Mouse (Mus musculus) thymus, adult 2 months (tissue): ENCODE data around the gene Zcchc2. TPM values are rescaled to one million over a fixed set of nuclear protein-coding genes. Genes with fewer than 3 reads are reported as not detected.

Experiments used
- DNase-seq: peaks from one replicate; pipeline ENCODE4 v3.0.0; 2021
- H3K27ac ChIP-seq: fragments of 200-500 bp; 2 replicates; pipeline ENCODE4 v1.5.1; 2012; ENCODE audit warnings: low read length, control low read depth; ENCODE audit not compliant: control insufficient read depth, insufficient read depth
- H3K27me3 ChIP-seq: fragments of 200-500 bp; 2 replicates; pipeline ENCODE4 v1.6.1; 2012; ENCODE audit warnings: mild to moderate bottlenecking, low read length, moderate library complexity, mixed read lengths; ENCODE audit not compliant: control insufficient read depth, insufficient read depth
- H3K36me3 ChIP-seq: fragments of 200-500 bp; 2 replicates; pipeline ENCODE4 v1.6.1; 2012; ENCODE audit warnings: mild to moderate bottlenecking, low read length, moderate library complexity; ENCODE audit not compliant: control insufficient read depth, insufficient read depth
- H3K4me1 ChIP-seq: fragments of 200-500 bp; replicated peaks from 2 replicates; pipeline ENCODE4 v1.6.1; 2012; ENCODE audit warnings: low read length; ENCODE audit not compliant: control insufficient read depth, insufficient read depth
- H3K4me3 ChIP-seq: fragments of 200-500 bp; 2 replicates; pipeline ENCODE4 v1.5.1; 2012; ENCODE audit warnings: mild to moderate bottlenecking, low read length, control low read depth, moderate library complexity; ENCODE audit not compliant: control insufficient read depth, insufficient read depth
- CTCF ChIP-seq: fragments of 200-500 bp; IDR thresholded peaks from 2 replicates; pipeline ENCODE4 v1.5.1; 2012; ENCODE audit warnings: mild to moderate bottlenecking, control low read depth, low read length, moderate library complexity, borderline replicate concordance; ENCODE audit not compliant: control insufficient read depth, poor library complexity, insufficient read depth; ENCODE audit errors: extremely low read depth
- POLR2A ChIP-seq: fragments of 200-500 bp; IDR thresholded peaks from 2 replicates; pipeline ENCODE4 v1.6.1; 2012; ENCODE audit warnings: mild to moderate bottlenecking, low read length, control low read depth, moderate library complexity; ENCODE audit not compliant: control insufficient read depth, poor library complexity, insufficient read depth; ENCODE audit errors: extremely low read depth
- WGBS: fragments of 180-500 bp; shearing (Covaris S2); methylation state at CpG from one replicate; pipeline ENCODE4 v1.1.7; 2018; 5-methylcytosine and 5-hydroxymethylcytosine counted together
- polyA plus RNA-seq: library from polyadenylated mRNA; depleted of rRNA; stranded (reverse); fragments of >200 nt; gene quantifications from 2 replicates; pipeline ENCODE4 v1.2.3, GENCODE M21; 2012; rRNA removed

Gene Zcchc2
- polyA plus RNA-seq, 1 experiment, result 36.5 TPM

GRCm38 (mm10) chr1:106076641-106077040, 86.4 kb downstream of the Zcchc2 start:
- TF ChIP-seq CTCF (no peak), POLR2A (no peak)
- Histone ChIP-seq H3K27me3 (no peaks in the 10 kb centered on the region), H3K36me3 (no peaks in the 10 kb centered on the region), H3K4me3 (no peak overlapping the region), H3K4me1 (no peaks in the 10 kb centered on the region), H3K27ac (no peak overlapping the region)
- no peak for DNase-seq
- WGBS, result 92% methylated on average over 3 of the region's 3 CpGs

GRCm38 (mm10) chr1:106077166-106077565, 87.0 kb downstream of the Zcchc2 start:
- no peaks in the 10 kb centered on the region for H3K4me1 ChIP-seq
- TF ChIP-seq POLR2A, result no peak
- TF ChIP-seq CTCF, result no peak
- no peaks in the 10 kb centered on the region for H3K36me3 ChIP-seq
- no peaks in the 10 kb centered on the region for H3K27me3 ChIP-seq
- no peak overlapping the region for H3K27ac ChIP-seq
- WGBS, result 91% methylated on average over 3 of the region's 3 CpGs
- no peak for DNase-seq
- H3K4me3 ChIP-seq, result no peak overlapping the region

Other genes starting within 250 kb of the Zcchc2 start
- gene Tnfrsf11a, start 209.7 kb upstream of the Zcchc2 start, polyA plus RNA-seq, result 11.1 and 12.7 TPM in 2 replicates
- 7.0 and 7.9 TPM in 2 replicates for gene Phlpp1, start 181.3 kb downstream of the Zcchc2 start, polyA plus RNA-seq